Mouse (Mus musculus) monocyte, adult 2 months (primary cell): ENCODE measurements around the gene Ftcd.

Source experiments
- DNase-seq, 2 experiments: peaks; one replicate each; pipeline ENCODE4 v3.0.0; 2022; ENCODE audit warnings: low spot score in 2 of 2, low read depth in 1 of 2

The Ftcd gene

DNA sequence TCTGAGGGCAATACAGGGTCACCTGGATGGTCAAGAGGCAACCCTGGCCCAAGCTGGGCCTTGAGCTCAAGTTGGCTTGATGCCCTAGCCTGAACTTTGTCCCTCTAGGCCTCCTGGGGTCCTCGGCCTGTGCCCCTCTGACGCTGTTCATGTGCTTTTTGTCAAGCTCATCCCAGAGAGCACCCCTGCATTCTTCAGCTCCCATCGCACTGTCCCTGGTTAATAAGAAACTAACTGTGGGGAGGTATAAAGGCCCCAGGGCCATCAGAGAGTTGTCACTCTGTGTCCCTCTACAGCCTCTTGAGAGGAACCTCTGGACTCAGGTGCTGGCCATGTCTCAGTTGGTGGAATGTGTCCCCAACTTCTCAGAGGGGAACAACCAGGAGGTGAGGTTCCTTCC is at the start of gene Ftcd:
Ftcd (plus strand) TSS at position 275 of the 400 bp plus-strand sequence.
- DNase-seq: no peak

DNA sequence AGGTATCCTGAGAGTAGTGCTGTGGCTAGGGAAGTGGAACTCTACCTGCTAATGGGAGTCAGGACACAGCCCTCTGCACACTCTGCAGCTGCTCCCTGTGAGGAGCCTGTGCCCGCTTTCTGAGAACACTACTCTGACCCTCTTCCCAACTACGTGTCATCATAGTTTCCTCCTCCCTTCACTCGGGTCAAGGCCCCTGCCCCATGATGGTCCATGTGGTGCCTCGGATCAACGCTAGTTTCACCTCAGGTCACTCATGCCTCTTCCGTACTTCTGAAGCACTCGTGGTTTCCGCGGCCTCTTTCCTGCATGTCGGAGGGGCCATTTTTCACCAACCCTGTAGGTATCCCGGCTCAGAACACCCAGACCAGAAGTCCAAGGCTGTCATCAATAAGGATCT is 44.5 kb upstream of the Ftcd start:
- no peak for DNase-seq

- peak; percentile 61 to 90 for DNase-seq
These were observed 44.1 kb upstream of the Ftcd start, which contains the start of gene Lss for GRCm38 (mm10) chr10:76531375-76531774. Gene Lss, plus strand, starts transcription at chr10:76531588.

DNA sequence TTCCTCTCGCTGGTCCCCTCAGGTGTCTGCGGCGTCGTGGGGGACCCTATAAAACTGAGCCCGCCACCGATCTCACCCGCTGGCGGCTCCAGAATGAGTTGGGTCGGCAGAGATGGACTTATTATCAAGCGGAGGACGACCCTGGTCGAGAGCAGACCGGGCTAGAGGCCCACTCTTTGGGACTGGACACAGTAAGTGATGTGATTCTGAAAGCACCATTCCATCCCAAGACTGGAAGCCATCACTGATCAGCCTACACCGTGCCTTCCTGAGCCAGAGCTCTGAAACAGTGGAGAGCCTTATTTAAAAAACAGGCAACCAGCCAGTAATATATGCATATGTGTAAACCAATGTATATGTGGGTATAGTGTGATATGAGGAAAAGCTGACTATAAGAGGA is 43.6 kb upstream of the Ftcd start:
- no peak for DNase-seq

DNA sequence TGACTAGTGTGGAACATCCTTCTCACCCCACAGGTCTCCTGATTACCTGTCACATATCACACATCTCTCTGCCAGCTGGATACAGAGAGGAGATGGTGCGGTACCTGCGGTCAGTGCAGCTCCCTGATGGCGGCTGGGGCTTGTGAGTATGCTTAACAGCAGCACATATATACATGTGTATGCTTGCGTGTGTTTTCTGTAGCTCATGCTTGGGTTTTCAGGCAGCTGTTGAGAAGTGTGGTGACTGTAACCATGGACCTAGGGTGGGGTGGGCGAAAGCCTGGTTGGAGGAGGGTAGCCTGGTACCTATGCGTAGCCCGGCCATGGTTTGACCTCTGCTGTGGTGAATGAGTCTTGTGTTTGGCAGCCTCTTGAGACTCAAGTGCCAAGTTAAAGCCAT is 39.9 kb upstream of the Ftcd start:
- no peak for DNase-seq

DNA sequence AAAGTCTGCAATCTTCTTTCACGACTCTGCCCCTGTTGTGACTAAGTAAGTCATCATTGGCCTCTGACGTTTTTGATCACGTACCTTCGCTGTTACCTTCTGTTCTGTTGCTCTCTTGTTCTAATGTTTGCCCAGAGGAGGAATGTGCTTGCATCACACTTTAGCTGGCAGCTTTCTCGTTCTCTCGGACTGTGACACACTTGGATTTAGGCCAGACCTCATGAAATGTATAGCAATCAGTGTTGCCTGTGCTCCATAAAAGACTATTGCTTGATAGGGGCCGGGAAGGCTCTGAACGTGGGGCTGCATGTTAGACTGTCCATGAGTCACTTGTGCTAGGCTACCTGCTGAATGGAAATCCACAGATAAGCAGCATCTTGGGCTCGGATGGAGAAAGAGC is 37.8 kb upstream of the Ftcd start:
- DNase-seq: no peak

DNA sequence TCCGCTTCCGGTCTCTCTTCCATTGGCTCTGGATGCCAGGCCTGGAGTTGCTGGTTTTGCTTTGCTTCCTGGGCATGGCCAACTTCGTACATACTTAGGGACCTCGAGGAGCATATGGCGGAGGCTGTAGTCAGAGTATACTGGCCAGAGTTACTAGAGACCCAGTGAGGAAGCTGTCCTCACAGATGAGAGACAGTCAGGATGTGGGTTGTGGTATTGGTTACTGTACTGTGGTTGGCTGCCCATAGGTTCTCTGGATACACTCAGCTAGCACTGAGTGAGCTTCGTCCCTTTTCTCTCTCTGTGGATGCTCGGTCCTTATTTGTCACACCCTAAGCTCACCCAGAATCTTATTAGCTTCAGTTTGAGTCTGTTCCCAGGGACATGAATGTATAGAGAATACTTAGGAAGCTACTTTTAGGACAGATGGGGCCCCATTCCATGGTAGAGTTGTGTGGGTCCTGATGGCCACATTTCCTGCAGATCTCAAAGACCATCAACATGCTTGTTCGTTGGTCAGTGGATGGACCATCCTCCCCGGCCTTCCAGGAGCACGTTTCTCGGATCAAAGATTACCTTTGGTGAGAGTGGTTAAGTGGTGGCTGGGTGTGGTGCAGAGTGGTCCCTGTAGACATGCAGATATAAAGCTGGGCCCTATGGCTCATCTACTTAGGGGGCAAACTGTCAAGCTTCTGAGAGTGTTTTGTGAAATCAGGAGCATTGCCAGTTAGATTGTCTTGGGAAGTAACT is 33.9 kb upstream of the Ftcd start:
- DNase-seq: no peak

DNA sequence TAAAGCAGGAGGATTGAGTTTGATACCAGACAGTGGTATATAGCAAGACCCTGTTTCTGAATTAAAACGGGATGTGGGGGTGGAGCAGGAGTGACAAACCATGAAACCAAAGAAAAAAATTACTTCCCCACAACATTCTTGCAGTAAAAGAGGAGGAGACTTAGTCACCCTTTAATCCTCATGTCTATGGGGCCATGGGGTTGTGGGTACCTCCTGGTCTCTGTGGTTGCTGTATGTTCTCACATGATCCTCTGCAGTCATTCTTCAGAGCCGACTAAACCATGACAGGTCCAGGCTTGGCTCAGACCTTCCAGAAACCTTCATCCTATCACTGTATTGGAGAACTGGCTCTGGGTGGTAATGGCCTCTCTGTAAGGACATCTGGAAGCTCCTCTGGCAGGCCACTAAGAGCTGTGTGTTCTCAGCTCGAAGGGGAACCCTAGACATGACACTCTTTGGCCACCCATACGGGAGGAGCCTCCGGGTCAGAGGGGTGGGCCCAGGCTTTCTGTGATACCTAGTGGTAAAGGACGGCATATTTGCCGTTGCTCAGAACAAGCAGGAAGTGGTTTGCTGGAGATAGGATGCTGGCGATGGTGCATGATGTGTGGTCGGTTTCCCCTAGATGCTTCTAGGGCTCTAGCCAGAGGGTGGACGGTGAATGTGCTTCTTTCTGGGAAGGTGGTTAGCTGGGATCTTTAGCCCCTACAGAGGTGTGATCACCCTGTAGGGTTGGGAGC is 32.6 kb upstream of the Ftcd start:
- no peak for DNase-seq

DNA sequence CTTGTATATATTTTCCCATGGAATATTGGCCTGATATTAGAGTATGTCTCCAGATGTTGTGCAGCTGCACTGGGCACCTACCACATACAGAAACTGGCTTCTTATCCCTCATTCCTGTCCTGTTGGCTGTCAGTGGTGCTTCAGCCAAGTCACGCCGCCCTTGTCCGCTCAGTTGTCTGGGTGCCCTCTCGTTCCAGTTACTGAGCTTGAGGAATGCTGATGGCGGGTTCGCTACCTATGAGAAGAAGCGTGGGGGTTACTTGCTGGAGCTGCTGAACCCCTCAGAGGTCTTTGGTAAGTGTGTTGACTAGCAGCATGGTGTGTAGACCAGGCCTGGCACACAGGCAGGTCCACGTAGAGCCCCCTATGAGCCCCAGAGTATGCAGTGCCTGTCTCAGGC is 28.9 kb upstream of the Ftcd start:
- no peak for DNase-seq

DNA sequence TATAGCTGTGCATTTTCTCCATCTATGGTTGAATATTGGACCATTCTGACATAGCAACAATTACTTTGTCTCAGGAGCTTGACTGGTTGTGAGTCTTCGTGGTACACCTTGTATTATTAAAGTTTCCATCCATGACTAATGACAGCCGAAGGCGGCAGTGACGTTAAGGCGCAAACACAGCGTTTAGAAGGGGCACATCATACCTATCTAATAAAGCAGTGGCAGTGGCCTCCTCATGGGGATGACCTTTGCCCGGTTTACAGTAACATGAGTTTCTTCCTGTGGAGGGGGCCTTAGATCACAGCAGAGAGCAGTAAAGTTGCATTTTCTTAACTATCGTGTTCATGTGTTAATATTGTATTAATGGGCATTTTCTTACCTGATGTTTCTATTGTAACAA is 27.2 kb upstream of the Ftcd start:
- no peak for DNase-seq

- DNase-seq: no peak
These were observed 25.0 kb upstream of the Ftcd start for GRCm38 (mm10) chr10:76550458-76550857.

GRCm38 (mm10) chr10:76551556-76551955 is 23.9 kb upstream of the Ftcd start:
- no peak for DNase-seq

GRCm38 (mm10) chr10:76554061-76554460 is 21.4 kb upstream of the Ftcd start:
- no peak for DNase-seq

- DNase-seq: no peak
These were observed 13.5 kb upstream of the Ftcd start, which contains the start of gene Spatc1l for GRCm38 (mm10) chr10:76561972-76562371. Gene Spatc1l, plus strand, starts transcription at chr10:76562272.

- DNase-seq: no peak
These were observed 5.3 kb upstream of the Ftcd start for GRCm38 (mm10) chr10:76569996-76570685.

- DNase-seq: no peak
These were observed 4.4 kb upstream of the Ftcd start for GRCm38 (mm10) chr10:76571070-76571469.

DNA sequence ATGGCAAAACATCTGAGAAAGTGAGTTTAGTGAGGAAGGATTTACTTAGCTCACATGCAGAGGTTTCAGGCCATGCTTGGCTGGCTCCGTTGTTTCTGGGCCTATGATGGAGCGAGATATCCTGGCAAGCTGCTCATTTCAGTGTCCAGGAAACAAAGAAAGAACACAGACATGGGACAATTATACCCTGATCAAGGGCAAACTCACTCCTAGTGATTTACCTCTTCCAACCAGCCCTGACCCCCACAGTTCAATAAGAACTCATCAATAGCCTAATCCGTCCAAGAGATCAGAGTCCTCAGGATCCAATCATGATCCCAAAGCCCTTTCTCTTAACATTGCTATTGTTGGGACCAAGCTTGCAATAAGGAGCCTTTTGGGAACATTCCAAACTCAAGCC is 3.3 kb upstream of the Ftcd start:
- DNase-seq: no peak

- no peak for DNase-seq
These were observed 1.5 kb downstream of the Ftcd start for GRCm38 (mm10) chr10:76576920-76577319.

- no peak for DNase-seq
These were observed 8.7 kb downstream of the Ftcd start for GRCm38 (mm10) chr10:76584138-76584537.

GRCm38 (mm10) chr10:76586190-76586589 is 10.7 kb downstream of the Ftcd start:
- DNase-seq: no peak

DNA sequence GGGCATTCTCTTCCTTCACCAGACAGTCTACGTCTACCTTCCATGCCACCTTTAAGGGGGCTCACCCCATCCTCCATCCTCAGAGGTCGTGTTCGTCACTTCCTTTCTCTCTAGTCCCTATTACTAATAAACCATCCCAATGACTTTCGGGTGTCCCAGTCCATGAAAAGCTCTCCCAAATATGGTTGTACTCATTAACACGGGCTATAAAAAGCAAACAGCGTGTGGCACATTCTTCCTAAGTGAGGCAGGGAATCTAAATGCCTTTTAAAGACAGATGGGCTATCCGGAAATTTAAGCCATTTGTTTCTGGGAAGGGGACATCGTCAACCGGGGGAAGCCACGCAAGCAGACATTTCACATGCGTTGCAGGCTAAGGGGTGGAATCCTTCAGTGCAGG is 14.7 kb downstream of the Ftcd start:
- no peak for DNase-seq

GRCm38 (mm10) chr10:76596338-76596737 is 20.9 kb downstream of the Ftcd start:
- DNase-seq: no peak
